Mouse (Mus musculus) megakaryocyte, embryonic 14.5 days (primary cell): ENCODE measurements around the gene Enox1.

ENCODE experiments used
- FLI1 ChIP-seq: IDR thresholded peaks from 2 replicates; pipeline ENCODE4 v1.6.1; 2012; ENCODE audit warnings: low read length, inconsistent platforms, mixed read lengths
- GATA1 ChIP-seq: IDR thresholded peaks from 3 replicates; pipeline ENCODE4 v1.6.1; 2012; ENCODE audit warnings: mixed read lengths, low read length, inconsistent platforms, borderline replicate concordance

- no peak for TF ChIP-seq GATA1
- TF ChIP-seq FLI1: no peak
Observed at GRCm38 (mm10) chr14:77558910-77559309, 402.3 kb downstream of the Enox1 start.
